Mouse (Mus musculus): ENCODE measurements around the gene Ppp1r12b. TPM values are rescaled to one million over a fixed set of nuclear protein-coding genes. Genes with fewer than 3 reads are reported as not detected.
A peak's percentile ranks its signal among the peaks of the same experiment; 100 is the strongest.

Gene Ppp1r12b
- total and polyA plus RNA-seq, 2 experiments: 2.2 to 5.0 TPM

DNA sequence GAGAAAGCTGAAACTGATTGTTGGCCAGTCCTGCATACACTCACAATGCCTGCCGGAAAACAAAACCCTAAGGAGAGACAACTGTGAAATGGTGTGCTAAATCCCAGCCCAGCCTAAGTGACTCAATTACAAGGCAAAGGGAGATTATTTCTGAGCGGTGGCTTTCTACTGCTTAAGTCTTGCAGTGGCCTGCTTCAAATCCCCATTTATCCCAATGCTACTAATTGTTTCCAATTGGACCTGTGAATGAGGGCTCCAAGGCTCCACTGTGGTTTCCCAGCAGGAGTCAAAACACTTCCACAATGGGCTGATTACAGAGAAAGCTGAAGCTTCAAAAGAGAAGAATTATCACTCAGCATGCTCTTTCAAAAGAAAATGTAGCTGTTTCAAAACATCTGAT, 95.2 kb downstream of the Ppp1r12b start:
- no peak overlapping the region for H3K9ac ChIP-seq (ENCODE audit: low read depth, low read length)
- no peak overlapping the region for H3K27ac ChIP-seq (replicated peaks; ENCODE audit: insufficient read depth, low read depth, low read length)
- no peaks in the 10 kb centered on the region for H3K79me2 ChIP-seq (ENCODE audit: control insufficient read depth, insufficient read depth, low read length)
- whole genome bisulfite sequencing: 86% methylated on average over 2 of the region's 2 CpGs
- no peak for TF ChIP-seq CTCF (IDR thresholded peaks at IDR 0.05; ENCODE audit: low read depth, low read length)
- no peak for TF ChIP-seq POLR2A (IDR thresholded peaks at IDR 0.05; ENCODE audit: extremely low read depth, insufficient read depth, low read length)
- no peak for DNase-seq (ENCODE audit: extremely low read depth, low read depth, low spot score)
- no peaks in the 10 kb centered on the region for H3K27me3 ChIP-seq (ENCODE audit: control insufficient read depth, insufficient read depth, low read length)
- no peak overlapping the region for H3K4me3 ChIP-seq (ENCODE audit: insufficient read depth, low read depth, low read length)
- H3K4me1 ChIP-seq (ENCODE audit: control insufficient read depth, insufficient read depth, low read length): no peaks in the 10 kb centered on the region
- peaks cover 2% of the 10 kb centered on the region; the same call in 1 of the 2 replicates for H3K36me3 ChIP-seq (ENCODE audit: control insufficient read depth, insufficient read depth, low read length)

GRCm38 (mm10) chr1:134858344-134859053, 97.2 kb downstream of the Ppp1r12b start:
- Histone ChIP-seq H3K4me1 (ENCODE audit: control insufficient read depth, insufficient read depth, low read length) (no peaks in the 10 kb centered on the region), H3K27ac (replicated peaks; ENCODE audit: insufficient read depth, low read depth, low read length) (no peak overlapping the region), H3K9ac (ENCODE audit: low read depth, low read length) (no peak overlapping the region), H3K36me3 (ENCODE audit: control insufficient read depth, insufficient read depth, low read length) (peaks cover 2% of the 10 kb centered on the region; the same call in 1 of the 2 replicates), H3K27me3 (ENCODE audit: control insufficient read depth, insufficient read depth, low read length) (no peaks in the 10 kb centered on the region), H3K79me2 (ENCODE audit: control insufficient read depth, insufficient read depth, low read length) (no peaks in the 10 kb centered on the region), H3K4me3 (ENCODE audit: insufficient read depth, low read depth, low read length) (no peak overlapping the region)
- 57% methylated on average over 3 of the region's 3 CpGs for WGBS
- TF ChIP-seq CTCF (IDR thresholded peaks at IDR 0.05; ENCODE audit: low read depth, low read length) (no peak), POLR2A (IDR thresholded peaks at IDR 0.05; ENCODE audit: extremely low read depth, insufficient read depth, low read length) (no peak)
- peak; percentile 38 for DNase-seq (ENCODE audit: extremely low read depth, low read depth, low spot score)

GRCm38 (mm10) chr1:134854325-134854982, 101.3 kb downstream of the Ppp1r12b start:
- H3K9ac ChIP-seq (ENCODE audit: low read depth, low read length): no peak overlapping the region

DNA sequence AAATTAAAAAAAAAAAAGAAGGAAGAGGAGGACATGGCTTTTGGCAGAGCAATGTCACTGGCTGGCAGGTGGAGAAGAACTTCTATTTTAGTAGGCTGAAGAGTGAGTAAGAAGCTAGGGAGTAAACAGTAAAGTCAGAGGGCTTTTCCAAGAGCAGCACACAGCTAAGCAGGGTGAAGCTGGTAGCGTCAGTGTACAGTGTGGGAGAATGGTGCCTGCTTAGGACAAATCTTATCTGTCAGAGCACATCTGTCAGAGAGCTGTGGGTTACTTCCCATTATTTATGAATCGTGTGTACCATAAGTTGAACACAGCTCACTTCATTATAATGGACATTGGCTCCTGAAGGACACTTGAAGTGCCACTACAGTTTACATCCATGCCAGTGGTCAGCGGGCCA, 102.9 kb downstream of the Ppp1r12b start:
- Histone ChIP-seq H3K9ac (ENCODE audit: low read depth, low read length) (no peak overlapping the region), H3K4me3 (ENCODE audit: insufficient read depth, low read depth, low read length) (no peak overlapping the region), H3K4me1 (ENCODE audit: control insufficient read depth, insufficient read depth, low read length) (no peaks in the 10 kb centered on the region), H3K36me3 (ENCODE audit: control insufficient read depth, insufficient read depth, low read length) (no peaks in the 10 kb centered on the region; the same call in 1 of the 2 replicates), H3K27me3 (ENCODE audit: control insufficient read depth, insufficient read depth, low read length) (no peaks in the 10 kb centered on the region), H3K27ac (replicated peaks; ENCODE audit: insufficient read depth, low read depth, low read length) (no peak overlapping the region), H3K79me2 (ENCODE audit: control insufficient read depth, insufficient read depth, low read length) (no peaks in the 10 kb centered on the region)
- TF ChIP-seq CTCF (IDR thresholded peaks at IDR 0.05; ENCODE audit: low read depth, low read length) (no peak), POLR2A (IDR thresholded peaks at IDR 0.05; ENCODE audit: extremely low read depth, insufficient read depth, low read length) (no peak)
- WGBS: 88% methylated on average over 3 of the region's 3 CpGs
- DNase-seq (ENCODE audit: extremely low read depth, low read depth, low spot score): no peak

More at GRCm38 (mm10) chr1:134854325-134854982, 101.3 kb downstream of the Ppp1r12b start:
- Histone ChIP-seq H3K4me3 (ENCODE audit: insufficient read depth, low read depth, low read length) (no peak overlapping the region), H3K27ac (replicated peaks; ENCODE audit: insufficient read depth, low read depth, low read length) (no peak overlapping the region), H3K79me2 (ENCODE audit: control insufficient read depth, insufficient read depth, low read length) (no peaks in the 10 kb centered on the region), H3K36me3 (ENCODE audit: control insufficient read depth, insufficient read depth, low read length) (no peaks in the 10 kb centered on the region; the same call in 1 of the 2 replicates), H3K4me1 (ENCODE audit: control insufficient read depth, insufficient read depth, low read length) (no peaks in the 10 kb centered on the region), H3K27me3 (ENCODE audit: control insufficient read depth, insufficient read depth, low read length) (no peaks in the 10 kb centered on the region)
- DNase-seq (ENCODE audit: extremely low read depth, low read depth, low spot score): peak; percentile 34
- 86% methylated on average over 1 of the region's 1 CpGs for WGBS
- TF ChIP-seq CTCF (IDR thresholded peaks at IDR 0.05; ENCODE audit: low read depth, low read length) (peak; percentile 22; the same call in 1 of the 2 replicates), POLR2A (IDR thresholded peaks at IDR 0.05; ENCODE audit: extremely low read depth, insufficient read depth, low read length) (no peak)

DNA sequence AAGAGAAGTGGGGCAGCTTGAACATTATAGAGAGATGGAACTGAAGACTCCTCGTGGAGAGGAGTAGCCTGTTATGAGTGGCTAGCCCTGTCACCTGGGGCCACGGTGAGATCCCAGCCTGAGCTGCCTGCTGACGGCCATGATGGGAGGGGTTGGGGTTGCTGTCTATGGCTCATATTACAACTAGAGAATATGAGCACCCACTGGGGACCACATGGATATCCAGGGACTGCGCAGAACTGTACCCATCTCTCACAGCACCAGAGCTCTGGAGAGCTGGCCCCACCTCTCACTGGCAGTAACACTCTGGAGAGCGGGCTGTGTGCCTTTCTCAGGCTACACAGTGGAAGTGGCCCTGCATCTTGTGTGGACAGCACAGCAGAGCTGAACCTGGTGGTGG, 104.5 kb downstream of the Ppp1r12b start:
- Histone ChIP-seq H3K36me3 (ENCODE audit: control insufficient read depth, insufficient read depth, low read length) (no peaks in the 10 kb centered on the region; the same call in 1 of the 2 replicates), H3K79me2 (ENCODE audit: control insufficient read depth, insufficient read depth, low read length) (no peaks in the 10 kb centered on the region), H3K4me1 (ENCODE audit: control insufficient read depth, insufficient read depth, low read length) (no peaks in the 10 kb centered on the region), H3K27me3 (ENCODE audit: control insufficient read depth, insufficient read depth, low read length) (no peaks in the 10 kb centered on the region), H3K4me3 (ENCODE audit: insufficient read depth, low read depth, low read length) (no peak overlapping the region), H3K27ac (replicated peaks; ENCODE audit: insufficient read depth, low read depth, low read length) (no peak overlapping the region), H3K9ac (ENCODE audit: low read depth, low read length) (no peak overlapping the region)
- DNase-seq (ENCODE audit: extremely low read depth, low read depth, low spot score): no peak
- TF ChIP-seq CTCF (IDR thresholded peaks at IDR 0.05; ENCODE audit: low read depth, low read length) (no peak), POLR2A (IDR thresholded peaks at IDR 0.05; ENCODE audit: extremely low read depth, insufficient read depth, low read length) (no peak)
- 97% methylated on average over 5 of the region's 5 CpGs for WGBS

Data from liver, adult 2 months (tissue).